Comparison of ENCODE assay signal across 10 mouse cellular contexts in genomic region chr12:80816380-80817086, GRCm38 (mm10). TPM values are rescaled to one million over a fixed set of nuclear protein-coding genes. Genes with fewer than 3 reads are reported as not detected.
DNase-seq lines count a peak whose midpoint lies in the region; ATAC-seq lines count a peak whose summit lies in the region.
"Had no signal": no experiment of that assay in that cellular context is flagged by ENCODE, and none has a peak within 500 bp of the region (broad histone marks: within the 10 kb centered on the region; RNA-seq: fewer than 3 reads in every experiment).

No protein-coding gene starts in this region.

- no peaks in the 10 kb centered on the region for H3K27me3 ChIP-seq in kidney, embryonic 16.5 days (ENCODE audit: insufficient read depth, low read length)
- no peaks in the 10 kb centered on the region for H3K27me3 ChIP-seq in kidney, embryonic 14.5 days (ENCODE audit: control insufficient read depth, insufficient read depth, low read length)
- no peaks in the 10 kb centered on the region for H3K27me3 ChIP-seq in midbrain, embryonic 16.5 days (ENCODE audit: control insufficient read depth, insufficient read depth, low read depth, low read length)
- H3K27me3 ChIP-seq: limb, embryonic 12.5 days had no signal

- no peak for ATAC-seq in kidney, embryonic 16.5 days (ENCODE audit: low FRiP score, low TSS enrichment)
- ATAC-seq in kidney, embryonic 14.5 days (ENCODE audit: low FRiP score, low TSS enrichment), result no peak
- ATAC-seq in hematopoietic stem cell, adult 5-6 weeks (replicated peaks in 1 of 2; ENCODE audit: insufficient read depth in 1 of 2, low FRiP score in 2 of 2, low TSS enrichment in 1 of 2, low read depth in 1 of 2, poor library complexity in 2 of 2, severe bottlenecking in 2 of 2), result peak; percentile 54 to 70; a peak in 3 of 4 replicates
- ATAC-seq in midbrain, embryonic 16.5 days, result no peak

- no peak overlapping the region for H3K4me3 ChIP-seq in kidney, embryonic 16.5 days (ENCODE audit: low read length)
- no peak overlapping the region for H3K4me3 ChIP-seq in kidney, embryonic 14.5 days (ENCODE audit: low read length)
- H3K4me3 ChIP-seq in brown adipose tissue, adult 24 weeks (ENCODE audit: insufficient read depth, low read depth, low read length), result no peak overlapping the region
- no peak overlapping the region for H3K4me3 ChIP-seq in midbrain, embryonic 16.5 days (ENCODE audit: low read depth, low read length)
- H3K4me3 ChIP-seq: limb, embryonic 12.5 days had no signal

- DNase-seq in urinary bladder, postnatal 10 days (ENCODE audit: low spot score), result no peak
- no peak for DNase-seq in adrenal gland, postnatal 10 days
- no peak for DNase-seq in gastrocnemius, postnatal 4 days (ENCODE audit: low spot score in 2 of 2)

- H3K9ac ChIP-seq in kidney, embryonic 16.5 days (replicated peaks; ENCODE audit: low read length), result 0 out of 2 replicates have a peak overlapping the region, but pooled peaks have one; percentile 26
- H3K9ac ChIP-seq in kidney, embryonic 14.5 days (ENCODE audit: low read depth, low read length), result no peak overlapping the region
- H3K9ac ChIP-seq in midbrain, embryonic 16.5 days (ENCODE audit: low read depth, low read length), result no peak overlapping the region
- H3K9ac ChIP-seq: limb, embryonic 12.5 days had no signal

- no peak overlapping the region for H3K27ac ChIP-seq in kidney, embryonic 16.5 days (ENCODE audit: low read length)
- H3K27ac ChIP-seq in kidney, embryonic 14.5 days (ENCODE audit: low read depth, low read length), result no peak overlapping the region
- peak overlapping the region; percentile 58 for H3K27ac ChIP-seq in brown adipose tissue, adult 24 weeks (replicated peaks; ENCODE audit: low read depth, low read length)
- H3K27ac ChIP-seq in midbrain, embryonic 16.5 days (ENCODE audit: low read length), result peak overlapping the region; percentile 47; the same call in 1 of the 2 replicates
- H3K27ac ChIP-seq: limb, embryonic 12.5 days had no signal

- H3K9me3 ChIP-seq in kidney, embryonic 16.5 days (ENCODE audit: low read length), result no peaks in the 10 kb centered on the region
- H3K9me3 ChIP-seq in kidney, embryonic 14.5 days (ENCODE audit: control insufficient read depth, low read length), result no peaks in the 10 kb centered on the region
- H3K9me3 ChIP-seq in midbrain, embryonic 16.5 days (replicated peaks; ENCODE audit: control insufficient read depth, low read length, poor library complexity, severe bottlenecking), result no peaks in the 10 kb centered on the region
- H3K9me3 ChIP-seq: limb, embryonic 12.5 days had no signal

- no peak overlapping the region for H3K4me2 ChIP-seq in kidney, embryonic 16.5 days (replicated peaks; ENCODE audit: low read depth, low read length)
- H3K4me2 ChIP-seq in kidney, embryonic 14.5 days (replicated peaks; ENCODE audit: low read depth, low read length), result no peak overlapping the region
- no peak overlapping the region for H3K4me2 ChIP-seq in midbrain, embryonic 16.5 days (ENCODE audit: low read length)
- H3K4me2 ChIP-seq: limb, embryonic 12.5 days had no signal

- WGBS in kidney, embryonic 16.5 days, result 83% methylated on average over 1 of the region's 1 CpGs
- WGBS in kidney, embryonic 14.5 days, result 68% methylated on average over 1 of the region's 1 CpGs
- WGBS in midbrain, embryonic 16.5 days, result 19% methylated on average over 1 of the region's 1 CpGs

- H3K36me3 ChIP-seq in kidney, embryonic 16.5 days (ENCODE audit: insufficient read depth, low read length), result no peaks in the 10 kb centered on the region
- no peaks in the 10 kb centered on the region for H3K36me3 ChIP-seq in kidney, embryonic 14.5 days (ENCODE audit: control insufficient read depth, insufficient read depth, low read length)
- H3K36me3 ChIP-seq in midbrain, embryonic 16.5 days (ENCODE audit: control insufficient read depth, insufficient read depth, low read length), result no peaks in the 10 kb centered on the region
- H3K36me3 ChIP-seq: limb, embryonic 12.5 days had no signal

- H3K4me1 ChIP-seq in kidney, embryonic 16.5 days (ENCODE audit: insufficient read depth, low read length), result peaks cover 28% of the 10 kb centered on the region
- H3K4me1 ChIP-seq in kidney, embryonic 14.5 days (ENCODE audit: control insufficient read depth, insufficient read depth, low read length), result peaks cover 2% of the 10 kb centered on the region; the same call in 1 of the 2 replicates
- peaks cover 38% of the 10 kb centered on the region for H3K4me1 ChIP-seq in brown adipose tissue, adult 24 weeks (ENCODE audit: control insufficient read depth, insufficient read depth, insufficient read length, low read length)
- H3K4me1 ChIP-seq in midbrain, embryonic 16.5 days (ENCODE audit: control insufficient read depth, insufficient read depth, low read length), result peaks cover 16% of the 10 kb centered on the region

RNA-seq across cellular contexts. Expression of gene Susd6, which starts 26.2 kb away (rescaled TPM):
- polyA plus RNA-seq in kidney, embryonic 16.5 days (2015; fragmentation: Nextera tagmentation; extraction: Ambion mirVana), result 17.1 and 19.5 TPM in 2 replicates
- 7.5 and 15.6 TPM in 2 replicates for polyA plus RNA-seq in kidney, embryonic 14.5 days (2014; fragmentation: Nextera tagmentation; extraction: Ambion mirVana)
- polyA plus RNA-seq in brown adipose tissue, adult 24 weeks (2012; ENCODE audit: insufficient read depth, insufficient read length, missing spikeins), result 12.1 and 13.8 TPM in 2 replicates
- 27.5 and 31.9 TPM in 2 replicates for total RNA-seq in hematopoietic stem cell, adult 5-6 weeks (2017)
- polyA plus RNA-seq in midbrain, embryonic 16.5 days (2015; fragmentation: Nextera tagmentation; extraction: Ambion mirVana), result 10.4 and 11.0 TPM in 2 replicates
- 10 to 100 TPM; 41.7 to 42.1 TPM for total RNA-seq in adrenal gland, postnatal 10 days (2021)
- total RNA-seq in gastrocnemius, postnatal 4 days (2021), result 10 to 100 TPM; 32.4 to 32.5 TPM

RNA-seq across cellular contexts. Expression of gene Ccdc177, which starts 56.0 kb away (rescaled TPM):
- 0.11 and 0.12 TPM in 2 replicates for polyA plus RNA-seq in kidney, embryonic 16.5 days (2015; fragmentation: Nextera tagmentation; extraction: Ambion mirVana)
- 0.19 and 0.24 TPM in 2 replicates for polyA plus RNA-seq in kidney, embryonic 14.5 days (2014; fragmentation: Nextera tagmentation; extraction: Ambion mirVana)
- not detected in 2 replicates for polyA plus RNA-seq in brown adipose tissue, adult 24 weeks (2012; ENCODE audit: insufficient read depth, insufficient read length, missing spikeins)
- total RNA-seq in hematopoietic stem cell, adult 5-6 weeks (2017), result 0.06 TPM in 1 of 2 replicates, not detected in the other
- 3.8 and 3.9 TPM in 2 replicates for polyA plus RNA-seq in midbrain, embryonic 16.5 days (2015; fragmentation: Nextera tagmentation; extraction: Ambion mirVana)
- under 1 TPM; 0.06 to 0.12 TPM for total RNA-seq in adrenal gland, postnatal 10 days (2021)
- under 1 TPM; 0.12 to 0.13 TPM for total RNA-seq in gastrocnemius, postnatal 4 days (2021)
- total RNA-seq: adrenal gland, postnatal 36 days had no signal

Comparison
In these comparisons a context has a peak if more than half of its experiments do, and no peak if none do; other contexts are left out.
1. ATAC-seq: peak in hematopoietic stem cell, adult 5-6 weeks (2 of 2); none in kidney, embryonic 16.5 days (single experiment), kidney, embryonic 14.5 days (single experiment) and midbrain, embryonic 16.5 days (single experiment).
2. H3K27ac ChIP-seq: peak in brown adipose tissue, adult 24 weeks (single experiment) and midbrain, embryonic 16.5 days (single experiment); none in kidney, embryonic 16.5 days (single experiment) and kidney, embryonic 14.5 days (single experiment).